Mouse (Mus musculus): ENCODE data around the gene Tmprss15. TPM values are rescaled to one million over a fixed set of nuclear protein-coding genes. Genes with fewer than 3 reads are reported as not detected.

The Tmprss15 gene
- polyA plus RNA-seq, 1 experiment: not detected

DNA sequence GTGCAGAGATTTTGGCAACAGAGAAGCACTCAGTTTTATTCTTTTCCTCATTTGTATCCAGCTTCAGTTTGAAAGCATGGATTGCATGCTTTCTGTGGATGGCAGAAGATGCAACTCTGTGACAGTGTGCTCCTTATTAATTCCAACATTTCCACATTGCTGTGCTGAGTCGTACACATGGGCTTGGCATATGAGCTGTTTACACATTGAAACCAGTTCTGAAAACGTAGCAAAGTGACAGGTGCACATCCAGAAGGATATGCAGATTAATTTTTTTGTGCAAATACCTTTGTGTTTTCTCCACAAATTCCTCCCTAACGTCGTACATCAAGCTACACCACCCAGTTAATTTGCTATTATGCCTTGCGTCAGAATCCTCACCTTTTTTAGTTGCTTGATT is 168.3 kb downstream of the Tmprss15 start:
- no peak for DNase-seq (ENCODE audit: low spot score)

Other genes with a start within 250 kb of the Tmprss15 start
- 26.6 and 37.8 TPM in 2 replicates for gene Chodl, start 160.1 kb downstream of the Tmprss15 start, polyA plus RNA-seq (2012; rRNA removed)